Mouse (Mus musculus) heart, adult 2 months (tissue): Measurements from ENCODE around the gene Tecpr1. TPM values are rescaled to one million over a fixed set of nuclear protein-coding genes. Genes with fewer than 3 reads are reported as not detected.

ENCODE experiments used
- DNase-seq, 2 experiments: peaks; one replicate each; pipeline ENCODE4 v3.0.0; 2021
- H3K27ac ChIP-seq: fragments of 200-600 bp; 2 replicates; pipeline ENCODE4 v1.8.1; 2022
- H3K27me3 ChIP-seq: fragments of 200-500 bp; 2 replicates; pipeline ENCODE4 v1.6.1; 2012; ENCODE audit warnings: mild to moderate bottlenecking, low read length, inconsistent platforms, mixed read lengths; ENCODE audit not compliant: control insufficient read depth, insufficient read depth
- H3K36me3 ChIP-seq: fragments of 200-500 bp; 2 replicates; pipeline ENCODE4 v1.6.1; 2012; ENCODE audit warnings: low read length, inconsistent platforms; ENCODE audit not compliant: control insufficient read depth, insufficient read depth
- H3K4me1 ChIP-seq: fragments of 200-500 bp; 2 replicates; pipeline ENCODE4 v1.6.1; 2011; ENCODE audit warnings: low read length; ENCODE audit not compliant: control insufficient read depth, insufficient read depth
- H3K4me3 ChIP-seq: fragments of 200-600 bp; 2 replicates; pipeline ENCODE4 v1.8.1; 2022
- H3K79me2 ChIP-seq: fragments of 200-500 bp; replicated peaks from 2 replicates; pipeline ENCODE4 v1.6.1; 2012; ENCODE audit warnings: mild to moderate bottlenecking, inconsistent platforms, low read length, moderate library complexity, mixed read lengths; ENCODE audit not compliant: control insufficient read depth, insufficient read depth
- H3K9ac ChIP-seq: fragments of 200-500 bp; 2 replicates; pipeline ENCODE4 v1.6.1; 2012; ENCODE audit warnings: low read depth, mild to moderate bottlenecking, control low read depth, inconsistent platforms, low read length, mixed read lengths
- CTCF ChIP-seq: fragments of 200-600 bp; IDR thresholded peaks from 2 replicates; pipeline ENCODE4 v1.8.1; 2022; ENCODE audit warnings: antibody characterized with exemption, mild to moderate bottlenecking, moderate library complexity
- EP300 ChIP-seq: fragments of 200-500 bp; IDR thresholded peaks from 2 replicates; pipeline ENCODE4 v1.6.1; 2011; ENCODE audit warnings: low read depth, low read length, control low read depth; ENCODE audit not compliant: insufficient read depth
- POLR2A ChIP-seq: fragments of 200-500 bp; IDR thresholded peaks from 2 replicates; pipeline ENCODE4 v1.6.1; 2011; ENCODE audit warnings: mild to moderate bottlenecking, low read depth, low read length, control low read depth; ENCODE audit not compliant: insufficient read depth
- WGBS: fragments of 180-500 bp; shearing (Covaris S2); methylation state at CpG from one replicate; pipeline ENCODE4 v1.1.7; 2018; 5-methylcytosine and 5-hydroxymethylcytosine counted together
- intact Hi-C: fragments of 180-260 bp; cut with DNase I; formaldehyde crosslinking; loops from one replicate; pipeline ENCODE4 v1.15.1; 2025
- polyA plus RNA-seq: library from polyadenylated mRNA; depleted of rRNA; stranded (reverse); fragments of >200 nt; gene quantifications from 2 replicates; pipeline ENCODE4 v1.2.3, GENCODE M21; 2012
- total RNA-seq, 2 experiments: library from RNA; stranded (reverse); gene quantifications; 2 replicates each; pipeline ENCODE4 v1.2.3; 2021

Tecpr1 gene
- total and polyA plus RNA-seq, 3 experiments = 24.2 to 34.9 (median 27.6) TPM

- H3K79me2 ChIP-seq = peaks cover 15% of the 10 kb centered on the region
- 79% methylated on average over 13 of the region's 13 CpGs for WGBS
- H3K36me3 ChIP-seq = peaks cover 16% of the 10 kb centered on the region
- H3K9ac ChIP-seq = peak overlapping the region; percentile 11; the same call in 1 of the 2 replicates
- no peak for TF ChIP-seq EP300
- no peak for TF ChIP-seq CTCF
- TF ChIP-seq POLR2A = no peak
- no peaks in the 10 kb centered on the region for H3K27me3 ChIP-seq
- intact Hi-C loops = no loop called here
- no peak overlapping the region for H3K4me3 ChIP-seq
- no peak for DNase-seq
- H3K27ac ChIP-seq = no peak overlapping the region
- peaks cover 39% of the 10 kb centered on the region for H3K4me1 ChIP-seq
Observed at GRCm38 (mm10) chr5:144263496-144263895, 40.1 kb upstream of the Tecpr1 start.

- intact Hi-C loops = no loop called here
- Histone ChIP-seq H3K79me2 (peaks cover 17% of the 10 kb centered on the region), H3K27me3 (no peaks in the 10 kb centered on the region), H3K36me3 (peaks cover 15% of the 10 kb centered on the region), H3K27ac (no peak overlapping the region), H3K9ac (peak overlapping the region; percentile 11; the same call in 1 of the 2 replicates), H3K4me3 (no peak overlapping the region), H3K4me1 (peaks cover 39% of the 10 kb centered on the region)
- WGBS = 38% methylated on average over 9 of the region's 9 CpGs
- DNase-seq = no peak
- TF ChIP-seq EP300 = no peak
- TF ChIP-seq CTCF = no peak
- no peak for TF ChIP-seq POLR2A
Observed at GRCm38 (mm10) chr5:144263082-144263481, 39.7 kb upstream of the Tecpr1 start.

GRCm38 (mm10) chr5:144261829-144262228 is 38.4 kb upstream of the Tecpr1 start:
- Histone ChIP-seq H3K4me3 (no peak overlapping the region), H3K36me3 (peaks cover 16% of the 10 kb centered on the region), H3K27ac (no peak overlapping the region), H3K79me2 (peaks cover 19% of the 10 kb centered on the region), H3K9ac (no peak overlapping the region), H3K27me3 (no peaks in the 10 kb centered on the region), H3K4me1 (peaks cover 39% of the 10 kb centered on the region)
- intact Hi-C loops = no loop called here
- no peak for DNase-seq
- 74% methylated on average over 5 of the region's 5 CpGs for WGBS
- TF ChIP-seq POLR2A (no peak), CTCF (no peak), EP300 (no peak)

GRCm38 (mm10) chr5:144261309-144261708 is 37.9 kb upstream of the Tecpr1 start:
- Histone ChIP-seq H3K27ac (no peak overlapping the region), H3K27me3 (no peaks in the 10 kb centered on the region), H3K36me3 (peaks cover 18% of the 10 kb centered on the region), H3K4me1 (peaks cover 41% of the 10 kb centered on the region), H3K4me3 (no peak overlapping the region), H3K79me2 (peaks cover 20% of the 10 kb centered on the region), H3K9ac (no peak overlapping the region)
- TF ChIP-seq POLR2A (no peak), EP300 (no peak), CTCF (no peak)
- 66% methylated on average over 9 of the region's 9 CpGs for WGBS
- intact Hi-C loops = no loop called here
- DNase-seq = no peak

GRCm38 (mm10) chr5:144260464-144260863 is 37.0 kb upstream of the Tecpr1 start:
- DNase-seq = no peak
- Histone ChIP-seq H3K9ac (no peak overlapping the region), H3K36me3 (peaks cover 18% of the 10 kb centered on the region), H3K4me3 (no peak overlapping the region), H3K4me1 (peaks cover 41% of the 10 kb centered on the region), H3K27ac (no peak overlapping the region), H3K79me2 (peaks cover 20% of the 10 kb centered on the region), H3K27me3 (no peaks in the 10 kb centered on the region)
- intact Hi-C loops = loop anchor here (1.0 kb wide), 1 partner anchor 10 kb away; no protein-coding TSS in a partner anchor
- WGBS = 59% methylated on average over 8 of the region's 8 CpGs
- TF ChIP-seq POLR2A (no peak), EP300 (no peak), CTCF (no peak)

GRCm38 (mm10) chr5:144259228-144259627 is 35.8 kb upstream of the Tecpr1 start:
- TF ChIP-seq CTCF (no peak), POLR2A (no peak), EP300 (no peak)
- intact Hi-C loops = no loop called here
- Histone ChIP-seq H3K27ac (peak overlapping the region; percentile 94), H3K36me3 (peaks cover 18% of the 10 kb centered on the region), H3K9ac (peak overlapping the region; percentile 18; the same call in 1 of the 2 replicates), H3K4me3 (no peak overlapping the region; the same call in 1 of the 2 replicates), H3K4me1 (peaks cover 41% of the 10 kb centered on the region), H3K27me3 (no peaks in the 10 kb centered on the region), H3K79me2 (peaks cover 20% of the 10 kb centered on the region)
- no peak for DNase-seq
- 65% methylated on average over 6 of the region's 6 CpGs for WGBS
